ENCODE assay signal across 28 mouse cellular contexts in genomic region chr7:140095556-140095955, GRCm38 (mm10). TPM values are rescaled to one million over a fixed set of nuclear protein-coding genes. Genes with fewer than 3 reads are reported as not detected.
DNase-seq lines count a peak whose midpoint lies in the region; ATAC-seq and TF ChIP-seq lines count a peak whose summit lies in the region.
"Had no signal": no experiment of that assay in that cellular context is flagged by ENCODE, and none has a peak within 500 bp of the region (broad histone marks: within the 10 kb centered on the region; RNA-seq: fewer than 3 reads in every experiment).

No protein-coding gene starts in this region.

- peak; percentile 89 for DNase-seq in kidney, adult 11 months
- no peak for DNase-seq in intestine, embryonic 14.5 days (ENCODE audit: low spot score)
- peak; percentile 92 for DNase-seq in kidney, adult 2 months
- peak; percentile 89 for DNase-seq in kidney, postnatal 14 days
- no peak for DNase-seq in cerebellum, postnatal 14 days
- DNase-seq in lung, adult 2 months: no peak
- DNase-seq: adrenal gland, postnatal 14 days; cerebellum, adult 11-12 months; cerebellum, postnatal 36 days; forebrain, postnatal 0 days; heart, postnatal 10 days; layer of hippocampus, postnatal 36 days; lung, embryonic 14.5 days; spleen, adult 18-20 months; thymus, postnatal 36 days had no signal

- no peaks in the 10 kb centered on the region for H3K27me3 ChIP-seq in kidney, embryonic 14.5 days (ENCODE audit: control insufficient read depth, insufficient read depth, low read length)
- no peaks in the 10 kb centered on the region for H3K27me3 ChIP-seq in intestine, embryonic 14.5 days (replicated peaks; ENCODE audit: control insufficient read depth, insufficient read depth, low read length)
- no peaks in the 10 kb centered on the region for H3K27me3 ChIP-seq in kidney, adult 2 months (replicated peaks; ENCODE audit: control insufficient read depth, insufficient read depth, low read length)
- H3K27me3 ChIP-seq: CH12.LX; midbrain, embryonic 15.5 days had no signal

- ATAC-seq in kidney, embryonic 14.5 days (ENCODE audit: low FRiP score, low TSS enrichment): no peak
- ATAC-seq in intestine, embryonic 14.5 days (replicated peaks; ENCODE audit: low FRiP score, low TSS enrichment, low read depth): 0 out of 2 replicates have a peak, but pooled peaks have one; percentile 24
- ATAC-seq in megakaryocyte progenitor cell, adult 5-6 weeks (replicated peaks; ENCODE audit: poor library complexity): no peak
- ATAC-seq: forebrain, postnatal 0 days; midbrain, embryonic 15.5 days had no signal

- H3K4me2 ChIP-seq in kidney, embryonic 14.5 days (replicated peaks; ENCODE audit: low read depth, low read length): no peak overlapping the region
- H3K4me2 ChIP-seq in intestine, embryonic 14.5 days (ENCODE audit: low read length): no peak overlapping the region
- H3K4me2 ChIP-seq: lung, embryonic 14.5 days; midbrain, embryonic 15.5 days had no signal

- H3K9ac ChIP-seq in kidney, embryonic 14.5 days (ENCODE audit: low read depth, low read length): no peak overlapping the region
- no peak overlapping the region for H3K9ac ChIP-seq in intestine, embryonic 14.5 days (ENCODE audit: low read length)
- H3K9ac ChIP-seq: forebrain, postnatal 0 days; lung, embryonic 14.5 days; midbrain, embryonic 15.5 days had no signal

- no peak for TF ChIP-seq POLR2A in kidney, adult 2 months (IDR thresholded peaks at IDR 0.05; ENCODE audit: low read depth, low read length)
- no peak for TF ChIP-seq POLR2A in lung, adult 2 months (IDR thresholded peaks at IDR 0.05; ENCODE audit: borderline replicate concordance, extremely low read depth, low read depth, low read length)

- no peak overlapping the region for H3K27ac ChIP-seq in kidney, embryonic 14.5 days (ENCODE audit: low read depth, low read length)
- no peak overlapping the region for H3K27ac ChIP-seq in intestine, embryonic 14.5 days (ENCODE audit: low read depth)
- H3K27ac ChIP-seq in kidney, adult 2 months (ENCODE audit: insufficient read depth, low read depth, low read length): no peak overlapping the region
- H3K27ac ChIP-seq: forebrain, embryonic 10.5 days; heart, embryonic 10.5 days; midbrain, embryonic 15.5 days had no signal

- no peaks in the 10 kb centered on the region; the same call in 1 of the 2 replicates for H3K36me3 ChIP-seq in kidney, embryonic 14.5 days (ENCODE audit: control insufficient read depth, insufficient read depth, low read length)
- H3K36me3 ChIP-seq in intestine, embryonic 14.5 days (ENCODE audit: control insufficient read depth, insufficient read depth, low read length): no peaks in the 10 kb centered on the region
- H3K36me3 ChIP-seq in kidney, adult 2 months (ENCODE audit: control insufficient read depth, insufficient read depth, low read length): no peaks in the 10 kb centered on the region
- H3K36me3 ChIP-seq: forebrain, embryonic 10.5 days; midbrain, embryonic 15.5 days had no signal

- H3K9me3 ChIP-seq in kidney, embryonic 14.5 days (ENCODE audit: control insufficient read depth, low read length): no peaks in the 10 kb centered on the region
- H3K9me3 ChIP-seq in intestine, embryonic 14.5 days (ENCODE audit: control insufficient read depth, low read length): no peaks in the 10 kb centered on the region
- H3K9me3 ChIP-seq: forebrain, embryonic 10.5 days; heart, embryonic 10.5 days; midbrain, embryonic 15.5 days had no signal

- H3K4me3 ChIP-seq in kidney, embryonic 14.5 days (ENCODE audit: low read length): no peak overlapping the region
- no peak overlapping the region for H3K4me3 ChIP-seq in intestine, embryonic 14.5 days (ENCODE audit: low read depth, low read length)
- H3K4me3 ChIP-seq in kidney, adult 2 months (ENCODE audit: insufficient read depth, low read depth, low read length): no peak overlapping the region
- H3K4me3 ChIP-seq in lung, adult 2 months (replicated peaks; ENCODE audit: extremely low read depth, low read depth, low read length): no peak overlapping the region
- H3K4me3 ChIP-seq: forebrain, embryonic 10.5 days; heart, embryonic 10.5 days; midbrain, embryonic 15.5 days; myocyte had no signal

- 53% methylated on average over 1 of the region's 1 CpGs for WGBS in kidney, embryonic 14.5 days
- WGBS in intestine, embryonic 14.5 days: 58% methylated on average over 1 of the region's 1 CpGs
- WGBS in kidney, adult 2 months: 12% methylated on average over 1 of the region's 1 CpGs
- WGBS in lung, adult 2 months: 16% methylated on average over 1 of the region's 1 CpGs

- TF ChIP-seq CTCF in kidney, adult 2 months (conservative IDR thresholded peaks at IDR 0.05; ENCODE audit: insufficient read depth, insufficient read length, low read depth, low read length): no peak
- no peak for TF ChIP-seq CTCF in lung, adult 2 months (IDR thresholded peaks at IDR 0.05; ENCODE audit: insufficient read depth, low read length)

- H3K4me1 ChIP-seq in kidney, embryonic 14.5 days (ENCODE audit: control insufficient read depth, insufficient read depth, low read length): no peaks in the 10 kb centered on the region
- peaks cover 4% of the 10 kb centered on the region; the same call in 1 of the 2 replicates for H3K4me1 ChIP-seq in intestine, embryonic 14.5 days (replicated peaks; ENCODE audit: control insufficient read depth, insufficient read depth, low read length)
- H3K4me1 ChIP-seq in kidney, adult 2 months (ENCODE audit: control insufficient read depth, insufficient read depth, low read length): peaks cover 16% of the 10 kb centered on the region
- H3K4me1 ChIP-seq in lung, adult 2 months (ENCODE audit: control insufficient read depth, insufficient read depth, low read length): no peaks in the 10 kb centered on the region
- H3K4me1 ChIP-seq: forebrain, embryonic 10.5 days; midbrain, embryonic 15.5 days had no signal

RNA-seq across cellular contexts. Expression of gene Prap1, which starts 2.4 kb away (rescaled TPM):
- polyA plus RNA-seq in kidney, embryonic 14.5 days (2014; fragmentation: Nextera tagmentation; extraction: Ambion mirVana): 0.38 TPM in 1 of 2 replicates, not detected in the other
- polyA plus RNA-seq in intestine, embryonic 14.5 days (2014; fragmentation: Nextera tagmentation; extraction: Ambion mirVana): 119 and 202 TPM in 2 replicates
- 1.1 and 1.9 TPM in 2 replicates for polyA plus RNA-seq in kidney, adult 2 months (2012; rRNA removed)
- not detected in 2 replicates for polyA plus RNA-seq in lung, adult 2 months (2012; rRNA removed)
- not detected in 2 replicates for total RNA-seq in megakaryocyte progenitor cell, adult 5-6 weeks (2015)
- total RNA-seq in megakaryocyte progenitor cell, adult 5-6 weeks (2017): not detected in 2 replicates
- total RNA-seq: adrenal gland, postnatal 14 days; CH12.LX; forebrain, postnatal 0 days; gastrocnemius, postnatal 4 days; heart, postnatal 10 days; layer of hippocampus, postnatal 36 days; left cerebral cortex, postnatal 36 days; liver, adult 2 months; MEL had no signal
- polyA plus RNA-seq: forebrain, embryonic 10.5 days; forebrain, postnatal 0 days; heart, embryonic 10.5 days; hindbrain, embryonic 11.5 days; liver, adult 2 months; lung, embryonic 14.5 days; midbrain, embryonic 15.5 days; myocyte; neural tube, embryonic 14.5 days had no signal

RNA-seq across cellular contexts. Expression of gene Fuom, which starts 6.7 kb away (rescaled TPM):
- 32.4 and 36.2 TPM in 2 replicates for polyA plus RNA-seq in kidney, embryonic 14.5 days (2014; fragmentation: Nextera tagmentation; extraction: Ambion mirVana)
- polyA plus RNA-seq in intestine, embryonic 14.5 days (2014; fragmentation: Nextera tagmentation; extraction: Ambion mirVana): 34.9 and 39.4 TPM in 2 replicates
- polyA plus RNA-seq in kidney, adult 2 months (2012; rRNA removed): 147 and 161 TPM in 2 replicates
- polyA plus RNA-seq in lung, adult 2 months (2012; rRNA removed): 20.4 and 27.3 TPM in 2 replicates
- total RNA-seq in megakaryocyte progenitor cell, adult 5-6 weeks (2015): 6.9 and 7.9 TPM in 2 replicates
- total RNA-seq in megakaryocyte progenitor cell, adult 5-6 weeks (2017): 10.8 and 11.5 TPM in 2 replicates

RNA-seq across cellular contexts. Expression of gene Caly, which starts 13.2 kb away (rescaled TPM):
- 0.91 TPM in 2 replicates for polyA plus RNA-seq in kidney, embryonic 14.5 days (2014; fragmentation: Nextera tagmentation; extraction: Ambion mirVana)
- 2.8 and 3.5 TPM in 2 replicates for polyA plus RNA-seq in intestine, embryonic 14.5 days (2014; fragmentation: Nextera tagmentation; extraction: Ambion mirVana)
- polyA plus RNA-seq in kidney, adult 2 months (2012; rRNA removed): 0.16 and 0.52 TPM in 2 replicates
- polyA plus RNA-seq in lung, adult 2 months (2012; rRNA removed): 0.20 and 0.27 TPM in 2 replicates
- total RNA-seq in megakaryocyte progenitor cell, adult 5-6 weeks (2015): not detected in 2 replicates
- total RNA-seq in megakaryocyte progenitor cell, adult 5-6 weeks (2017): not detected in 2 replicates
- total RNA-seq: CH12.LX; gastrocnemius, postnatal 4 days; liver, adult 2 months; MEL had no signal
- polyA plus RNA-seq: lung, embryonic 14.5 days; myocyte had no signal

RNA-seq across cellular contexts. Expression of gene Paox, which starts 20.0 kb away (rescaled TPM):
- 20.7 and 24.8 TPM in 2 replicates for polyA plus RNA-seq in kidney, embryonic 14.5 days (2014; fragmentation: Nextera tagmentation; extraction: Ambion mirVana)
- polyA plus RNA-seq in intestine, embryonic 14.5 days (2014; fragmentation: Nextera tagmentation; extraction: Ambion mirVana): 35.5 and 39.5 TPM in 2 replicates
- polyA plus RNA-seq in kidney, adult 2 months (2012; rRNA removed): 10.4 and 12.0 TPM in 2 replicates
- 6.7 and 11.2 TPM in 2 replicates for polyA plus RNA-seq in lung, adult 2 months (2012; rRNA removed)
- total RNA-seq in megakaryocyte progenitor cell, adult 5-6 weeks (2015): 26.1 and 31.7 TPM in 2 replicates
- 15.7 and 23.4 TPM in 2 replicates for total RNA-seq in megakaryocyte progenitor cell, adult 5-6 weeks (2017)
- total RNA-seq: MEL had no signal

RNA-seq across cellular contexts. Expression of gene Echs1, which starts 20.7 kb away (rescaled TPM):
- polyA plus RNA-seq in kidney, embryonic 14.5 days (2014; fragmentation: Nextera tagmentation; extraction: Ambion mirVana): 186 and 199 TPM in 2 replicates
- 177 and 183 TPM in 2 replicates for polyA plus RNA-seq in intestine, embryonic 14.5 days (2014; fragmentation: Nextera tagmentation; extraction: Ambion mirVana)
- polyA plus RNA-seq in kidney, adult 2 months (2012; rRNA removed): 381 and 422 TPM in 2 replicates
- 62.4 and 71.8 TPM in 2 replicates for polyA plus RNA-seq in lung, adult 2 months (2012; rRNA removed)
- total RNA-seq in megakaryocyte progenitor cell, adult 5-6 weeks (2015): 108 and 109 TPM in 2 replicates
- 95.5 and 147 TPM in 2 replicates for total RNA-seq in megakaryocyte progenitor cell, adult 5-6 weeks (2017)

Comparison
In these comparisons a context has a peak if more than half of its experiments do, and no peak if none do; other contexts are left out.
1. DNase-seq: peak in kidney, adult 11 months (single experiment), kidney, adult 2 months (single experiment) and kidney, postnatal 14 days (single experiment); none in intestine, embryonic 14.5 days (single experiment), cerebellum, postnatal 14 days (0 of 2) and lung, adult 2 months (single experiment).
2. RNA of gene Prap1, which starts 2.4 kb away (polyA plus RNA-seq): 119 to 202 TPM in intestine, embryonic 14.5 days; 1.1 to 1.9 TPM in kidney, adult 2 months, 0.38 TPM in kidney, embryonic 14.5 days and not detected in lung, adult 2 months; every median in the first group is over 10 times any median in the second.